Mouse (Mus musculus): ENCODE data around the gene Phf2. TPM values are rescaled to one million over a fixed set of nuclear protein-coding genes. Genes with fewer than 3 reads are reported as not detected.

The Phf2 gene
- polyA plus RNA-seq, 1 experiment from 2014 or later: 1.6 TPM

- Histone ChIP-seq H3K9ac (replicated peaks) (no peak overlapping the region), H3K4me3 (ENCODE audit: low read depth, low read length) (no peak overlapping the region), H3K27me3 (ENCODE audit: insufficient read depth, low read length) (no peaks in the 10 kb centered on the region), H3K4me1 (ENCODE audit: insufficient read depth) (peaks cover 3% of the 10 kb centered on the region; the same call in 1 of the 2 replicates), H3K27ac (ENCODE audit: low read depth) (no peak overlapping the region), H3K4me2 (ENCODE audit: low read depth, low read length) (no peak overlapping the region), H3K36me3 (replicated peaks; ENCODE audit: insufficient read depth, low read length) (no peaks in the 10 kb centered on the region), H3K9me3 (ENCODE audit: low read length) (no peaks in the 10 kb centered on the region)
- TF ChIP-seq CTCF (IDR thresholded peaks at IDR 0.05; ENCODE audit: low read depth): no peak
- TF ChIP-seq EP300 (IDR thresholded peaks at IDR 0.05; ENCODE audit: low read depth): no peak
- ATAC-seq (0 out of 2 replicates have a peak, but pooled peaks have one; percentile 22), DNase-seq (no peak)
- WGBS (ENCODE audit: insufficient replicate concordance): 31% methylated on average over 4 of the region's 4 CpGs
These were observed 92.8 kb downstream of the Phf2 start for GRCm38 (mm10) chr13:48778138-48778537.

GRCm38 (mm10) chr13:48774506-48774905 lies 96.4 kb downstream of the Phf2 start:
- Histone ChIP-seq H3K4me1 (ENCODE audit: insufficient read depth) (no peaks in the 10 kb centered on the region), H3K9ac (replicated peaks) (no peak overlapping the region)
- no peak for ATAC-seq

GRCm38 (mm10) chr13:48768109-48768508 lies 102.8 kb downstream of the Phf2 start:
- WGBS (ENCODE audit: insufficient replicate concordance): 73% methylated on average over 11 of the region's 11 CpGs
- Histone ChIP-seq H3K4me1 (ENCODE audit: insufficient read depth) (no peaks in the 10 kb centered on the region), H3K27ac (ENCODE audit: low read depth) (no peak overlapping the region)

More at GRCm38 (mm10) chr13:48774506-48774905, 96.4 kb downstream of the Phf2 start:
- WGBS (ENCODE audit: insufficient replicate concordance): 62% methylated on average over 7 of the region's 7 CpGs
- Histone ChIP-seq H3K4me3 (ENCODE audit: low read depth, low read length) (no peak overlapping the region), H3K9me3 (ENCODE audit: low read length) (no peaks in the 10 kb centered on the region), H3K4me2 (ENCODE audit: low read depth, low read length) (no peak overlapping the region), H3K36me3 (replicated peaks; ENCODE audit: insufficient read depth, low read length) (no peaks in the 10 kb centered on the region), H3K27me3 (ENCODE audit: insufficient read depth, low read length) (no peaks in the 10 kb centered on the region), H3K27ac (ENCODE audit: low read depth) (no peak overlapping the region)
- no peak for DNase-seq
- no peak for TF ChIP-seq CTCF (IDR thresholded peaks at IDR 0.05; ENCODE audit: low read depth)
- TF ChIP-seq EP300 (IDR thresholded peaks at IDR 0.05; ENCODE audit: low read depth): no peak

GRCm38 (mm10) chr13:48763701-48764245 lies 107.1 kb downstream of the Phf2 start:
- Histone ChIP-seq H3K9ac (replicated peaks) (no peak overlapping the region), H3K4me3 (ENCODE audit: low read depth, low read length) (no peak overlapping the region), H3K27me3 (ENCODE audit: insufficient read depth, low read length) (no peaks in the 10 kb centered on the region), H3K9me3 (ENCODE audit: low read length) (no peaks in the 10 kb centered on the region), H3K4me1 (ENCODE audit: insufficient read depth) (no peaks in the 10 kb centered on the region), H3K27ac (ENCODE audit: low read depth) (no peak overlapping the region), H3K4me2 (ENCODE audit: low read depth, low read length) (no peak overlapping the region), H3K36me3 (replicated peaks; ENCODE audit: insufficient read depth, low read length) (no peaks in the 10 kb centered on the region)
- DNase-seq (no peak), ATAC-seq (no peak)
- TF ChIP-seq EP300 (IDR thresholded peaks at IDR 0.05; ENCODE audit: low read depth): no peak
- TF ChIP-seq CTCF (IDR thresholded peaks at IDR 0.05; ENCODE audit: low read depth): no peak
- WGBS (ENCODE audit: insufficient replicate concordance): 53% methylated on average over 11 of the region's 11 CpGs

More at GRCm38 (mm10) chr13:48768109-48768508, 102.8 kb downstream of the Phf2 start:
- H3K4me3 ChIP-seq (ENCODE audit: low read depth, low read length): no peak overlapping the region
- ATAC-seq (no peak), DNase-seq (no peak)
- no peaks in the 10 kb centered on the region for H3K36me3 ChIP-seq (replicated peaks; ENCODE audit: insufficient read depth, low read length)
- no peak overlapping the region for H3K4me2 ChIP-seq (ENCODE audit: low read depth, low read length)
- no peaks in the 10 kb centered on the region for H3K9me3 ChIP-seq (ENCODE audit: low read length)
- no peaks in the 10 kb centered on the region for H3K27me3 ChIP-seq (ENCODE audit: insufficient read depth, low read length)
- no peak overlapping the region for H3K9ac ChIP-seq (replicated peaks)
- TF ChIP-seq EP300 (IDR thresholded peaks at IDR 0.05; ENCODE audit: low read depth) (no peak), CTCF (IDR thresholded peaks at IDR 0.05; ENCODE audit: low read depth) (no peak)

GRCm38 (mm10) chr13:48760855-48761436 lies 110.0 kb downstream of the Phf2 start:
- H3K27me3 ChIP-seq (ENCODE audit: insufficient read depth, low read length): peaks cover 4% of the 10 kb centered on the region; the same call in 1 of the 2 replicates
- DNase-seq (no peak), ATAC-seq (no peak)
- H3K4me1 ChIP-seq (ENCODE audit: insufficient read depth): no peaks in the 10 kb centered on the region
- no peak overlapping the region for H3K27ac ChIP-seq (ENCODE audit: low read depth)
- H3K9me3 ChIP-seq (ENCODE audit: low read length): no peaks in the 10 kb centered on the region
- TF ChIP-seq EP300 (IDR thresholded peaks at IDR 0.05; ENCODE audit: low read depth) (no peak), CTCF (IDR thresholded peaks at IDR 0.05; ENCODE audit: low read depth) (no peak)
- 71% methylated on average over 8 of the region's 8 CpGs for WGBS (ENCODE audit: insufficient replicate concordance)
- no peak overlapping the region for H3K4me3 ChIP-seq (ENCODE audit: low read depth, low read length)
- H3K4me2 ChIP-seq (ENCODE audit: low read depth, low read length): no peak overlapping the region
- H3K9ac ChIP-seq (replicated peaks): no peak overlapping the region
- no peaks in the 10 kb centered on the region for H3K36me3 ChIP-seq (replicated peaks; ENCODE audit: insufficient read depth, low read length)

GRCm38 (mm10) chr13:48756769-48757168 lies 114.2 kb downstream of the Phf2 start:
- H3K36me3 ChIP-seq (replicated peaks; ENCODE audit: insufficient read depth, low read length): no peaks in the 10 kb centered on the region
- H3K27ac ChIP-seq (ENCODE audit: low read depth): no peak overlapping the region
- no peaks in the 10 kb centered on the region for H3K9me3 ChIP-seq (ENCODE audit: low read length)
- no peak for DNase-seq
- H3K4me2 ChIP-seq (ENCODE audit: low read depth, low read length): no peak overlapping the region
- TF ChIP-seq EP300 (IDR thresholded peaks at IDR 0.05; ENCODE audit: low read depth) (no peak), CTCF (IDR thresholded peaks at IDR 0.05; ENCODE audit: low read depth) (no peak)
- no peak for ATAC-seq
- peaks cover 4% of the 10 kb centered on the region; the same call in 1 of the 2 replicates for H3K27me3 ChIP-seq (ENCODE audit: insufficient read depth, low read length)
- 47% methylated on average over 15 of the region's 15 CpGs for WGBS (ENCODE audit: insufficient replicate concordance)
- no peak overlapping the region for H3K9ac ChIP-seq (replicated peaks)
- no peaks in the 10 kb centered on the region for H3K4me1 ChIP-seq (ENCODE audit: insufficient read depth)
- no peak overlapping the region for H3K4me3 ChIP-seq (ENCODE audit: low read depth, low read length)

Other genes with a start within 250 kb of the Phf2 start
- 0.56 and 0.58 TPM in 2 replicates for gene Ptpdc1, start 245.5 kb downstream of the Phf2 start, polyA plus RNA-seq (2015; fragmentation: Nextera tagmentation; extraction: Ambion mirVana)
- 0.25 and 0.37 TPM in 2 replicates for gene Barx1, start 208.1 kb downstream of the Phf2 start, polyA plus RNA-seq (2015; fragmentation: Nextera tagmentation; extraction: Ambion mirVana)
- gene Fam120a, start 96.9 kb upstream of the Phf2 start, polyA plus RNA-seq (2015; fragmentation: Nextera tagmentation; extraction: Ambion mirVana): 13.1 and 13.3 TPM in 2 replicates